Mouse (Mus musculus): Measurements from ENCODE around the gene Wwox.

Wwox gene

DNA sequence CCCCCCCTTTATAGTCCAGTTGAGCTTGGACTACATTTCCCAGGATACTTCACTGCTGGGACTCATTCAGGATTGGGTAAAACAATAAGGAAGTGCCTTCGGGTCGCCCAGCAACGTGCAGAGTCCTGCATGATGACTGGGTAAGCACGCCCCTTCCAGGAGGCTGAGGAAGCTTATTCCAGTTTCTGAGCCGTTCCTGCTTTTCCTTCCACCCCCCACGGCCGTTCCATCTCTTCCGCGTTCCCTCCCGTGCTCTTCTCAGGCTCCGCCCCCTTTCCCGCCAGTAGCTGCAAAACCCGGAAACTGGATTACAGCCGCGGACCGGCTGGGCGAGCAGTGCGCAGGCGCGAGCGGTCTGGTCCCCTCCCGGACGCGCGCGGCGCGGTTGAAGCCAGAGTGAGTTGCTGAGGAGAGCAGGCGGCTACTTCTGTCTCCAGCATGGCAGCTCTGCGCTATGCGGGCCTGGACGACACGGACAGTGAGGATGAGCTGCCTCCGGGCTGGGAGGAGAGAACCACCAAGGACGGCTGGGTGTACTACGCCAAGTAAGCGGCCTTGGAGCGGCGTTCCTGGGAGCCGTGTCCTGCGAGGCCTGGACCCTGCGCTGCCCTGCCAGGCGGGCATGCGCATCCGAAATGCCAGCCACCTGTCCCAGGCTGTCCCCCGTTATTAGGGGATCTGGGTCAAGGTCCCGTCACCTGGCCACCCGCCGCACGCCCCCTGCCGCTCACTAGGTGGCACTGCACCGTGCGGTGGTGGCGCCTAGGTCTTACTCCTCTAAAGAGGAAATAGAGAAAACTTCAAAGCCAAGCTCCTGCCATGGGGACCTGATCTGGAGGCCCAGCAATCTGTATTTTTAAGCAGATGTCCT, at the start of gene Wwox:
Gene Wwox (plus strand): TSS at position 322 of the 871 bp plus-strand sequence.
- DNase-seq (ENCODE audit: low read depth) = peak; percentile 99

DNA sequence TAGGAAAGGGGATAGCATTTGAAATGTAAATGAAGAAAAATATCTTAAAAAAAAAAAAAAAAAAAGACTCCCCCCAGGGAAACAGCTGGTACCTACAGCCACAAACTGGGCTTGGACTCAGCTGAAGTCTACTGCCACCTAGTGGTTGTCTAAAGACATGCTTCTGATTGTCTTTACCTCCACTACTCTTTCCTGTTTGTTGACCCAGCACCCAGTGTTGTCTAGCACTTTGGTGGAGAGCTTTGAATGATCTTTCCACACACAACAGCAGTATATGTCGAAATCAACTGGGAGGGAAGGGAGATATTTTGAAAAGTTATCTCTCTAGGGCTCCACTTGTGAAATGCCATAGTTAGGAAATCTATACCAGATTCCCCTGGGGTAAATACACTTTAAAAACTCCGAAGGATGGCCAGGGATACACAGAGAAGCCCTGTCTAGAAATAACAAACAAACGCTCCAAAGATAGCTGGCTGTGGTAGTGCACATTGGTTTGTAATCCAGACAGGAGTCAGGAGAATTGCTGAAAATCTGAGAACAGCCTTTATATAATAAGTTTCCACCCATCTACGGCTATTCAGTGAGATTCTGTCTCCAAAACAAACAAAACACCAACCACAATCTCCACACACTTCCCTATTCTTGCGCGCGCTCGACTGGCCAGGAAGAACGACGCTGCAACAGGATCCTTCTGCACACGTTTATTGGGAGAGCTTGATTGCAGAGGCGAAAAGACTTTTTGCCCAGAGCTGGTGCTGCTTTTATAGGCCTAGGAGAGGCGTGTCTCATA, 48.8 kb upstream of the Wwox start:
- peak; percentile 33 for DNase-seq (ENCODE audit: low read depth)

DNA sequence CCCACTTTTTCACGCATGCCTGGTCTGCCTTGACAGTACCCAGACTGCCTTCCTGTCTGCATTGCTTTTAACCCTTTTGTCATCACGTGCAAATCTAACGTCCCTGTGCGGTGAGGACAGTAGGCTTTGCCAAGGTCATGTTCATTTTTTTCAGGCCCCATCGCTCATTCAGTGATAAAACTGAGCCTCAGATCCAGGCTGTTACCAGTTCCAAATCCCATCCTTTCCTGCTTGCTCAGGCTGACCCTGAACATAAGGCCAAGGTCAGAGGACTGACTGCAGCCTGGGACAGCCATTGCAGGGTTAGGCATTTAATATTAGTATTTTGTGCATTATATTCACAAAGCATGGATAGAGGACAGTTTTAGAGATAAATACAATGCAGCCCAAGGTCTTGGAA, 41.1 kb upstream of the Wwox start:
- DNase-seq (ENCODE audit: low read depth) = no peak

DNA sequence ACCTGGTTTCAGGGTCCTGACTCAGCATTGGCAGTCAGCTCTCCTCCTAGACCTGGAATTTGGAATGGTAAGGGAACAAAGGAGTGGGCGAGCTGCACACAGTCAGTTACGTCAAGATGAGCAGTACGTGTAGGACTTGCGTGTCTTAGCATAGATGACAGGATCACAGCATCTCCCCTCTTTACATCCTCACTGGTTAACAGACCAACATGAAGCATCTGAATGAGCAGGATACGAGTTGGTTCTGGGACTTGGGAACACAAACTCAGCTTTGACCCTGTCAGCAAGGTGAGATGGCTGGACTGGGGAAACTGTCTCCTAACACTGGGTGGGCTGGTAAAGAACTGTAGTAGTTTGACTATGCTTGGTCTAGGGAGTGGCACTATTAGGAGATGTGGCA, 40.2 kb upstream of the Wwox start:
- no peak for DNase-seq (ENCODE audit: low read depth)

DNA sequence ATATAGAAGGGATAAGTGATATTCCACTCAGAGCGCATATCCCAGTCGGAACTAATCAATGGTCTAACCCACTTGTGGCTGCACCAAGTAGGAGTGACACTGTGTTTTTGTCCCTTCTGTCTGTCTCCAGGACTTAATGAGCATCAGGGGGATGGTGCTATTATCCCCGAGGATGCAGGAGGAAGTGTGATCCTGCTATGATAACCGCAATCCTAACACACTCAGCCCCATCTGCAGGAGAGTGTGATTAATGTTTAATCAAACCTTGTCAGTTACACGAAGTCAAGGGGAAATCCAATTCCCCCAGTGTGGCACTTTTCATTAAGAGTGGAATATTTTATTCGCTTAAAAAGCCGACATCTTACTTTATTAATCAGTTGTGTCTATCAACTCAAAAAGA, 37.8 kb upstream of the Wwox start:
- DNase-seq (ENCODE audit: low read depth) = no peak

DNA sequence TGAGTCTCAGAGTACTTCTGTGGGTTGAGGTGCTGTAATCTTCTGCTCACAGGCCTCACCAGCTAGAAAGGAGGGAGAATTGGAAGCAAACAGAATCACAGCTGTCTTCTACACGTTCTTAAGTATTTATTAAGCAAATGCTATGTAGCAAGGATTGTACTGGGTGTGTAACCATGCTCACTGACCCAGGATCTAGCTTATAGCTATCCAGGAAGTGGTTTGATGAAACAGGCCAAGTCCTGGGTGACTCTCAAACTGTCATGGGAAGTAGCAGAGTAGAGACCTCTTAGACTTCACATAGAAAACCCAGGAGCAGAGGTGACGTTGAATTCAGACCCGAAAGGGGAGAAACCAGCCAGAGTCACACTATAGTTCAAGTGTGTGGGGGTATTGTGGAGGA, 28.0 kb upstream of the Wwox start:
- DNase-seq (ENCODE audit: low read depth) = no peak

DNA sequence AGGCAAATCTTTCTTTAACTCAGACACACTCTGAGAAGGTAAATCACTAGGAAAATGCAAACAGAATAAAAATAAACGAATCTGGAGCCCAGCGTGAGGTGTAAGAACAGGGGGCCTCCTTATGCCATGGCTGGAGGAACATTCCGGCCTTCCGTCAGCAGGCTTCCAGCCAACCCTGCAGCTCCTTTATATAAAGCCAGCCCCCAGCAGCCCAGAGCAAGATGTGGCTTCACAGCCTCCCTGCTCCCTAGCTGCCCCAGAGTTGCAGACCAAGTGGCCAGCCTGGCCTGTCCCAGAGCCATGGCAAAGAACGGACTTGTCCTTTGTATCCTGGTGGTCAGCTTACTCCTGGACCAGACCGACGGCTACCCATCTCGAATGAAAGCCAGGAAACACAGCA, 21.7 kb upstream of the Wwox start, which contains the start of gene Clec3a:
Gene Clec3a (plus strand): TSS at position 301 of the 400 bp plus-strand sequence.
- DNase-seq (ENCODE audit: low read depth) = no peak

DNA sequence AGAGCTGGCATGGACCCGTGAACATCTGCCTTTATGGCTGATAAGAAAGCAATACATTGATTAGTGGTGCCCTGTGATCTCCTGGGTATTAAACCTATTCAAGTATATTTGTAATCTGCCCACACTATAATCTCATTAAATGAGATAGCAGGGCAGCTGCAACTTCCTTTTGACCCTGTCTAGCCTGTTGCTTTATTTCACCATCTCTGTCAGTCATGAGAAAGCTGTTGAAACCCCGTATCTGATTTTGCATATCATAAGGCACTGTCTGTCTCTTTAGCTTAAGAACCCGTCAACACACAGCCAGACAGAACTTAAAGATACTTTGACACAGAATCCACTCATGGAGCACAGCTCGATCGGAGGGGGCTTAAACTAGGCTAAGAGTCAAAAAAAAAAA, 21.0 kb upstream of the Wwox start:
- no peak for DNase-seq (ENCODE audit: low read depth)

DNA sequence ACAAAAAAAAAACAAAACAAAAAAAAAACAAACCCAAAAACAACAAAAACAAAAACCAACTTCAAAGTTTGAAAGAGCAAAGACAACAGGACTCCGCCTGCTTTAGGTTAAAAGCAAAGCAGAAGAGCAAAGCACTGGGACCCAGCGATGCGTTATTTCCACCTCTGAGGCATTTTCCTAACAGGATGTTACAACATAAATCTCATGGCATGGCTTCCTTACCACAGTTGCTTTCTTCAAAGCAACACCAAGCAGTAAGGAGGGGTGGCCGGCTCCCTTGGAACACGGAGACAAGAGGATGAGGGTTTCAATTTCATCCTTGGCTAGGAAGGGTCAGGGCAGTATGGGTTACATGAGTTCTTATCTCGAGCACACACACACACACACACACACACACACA, 20.6 kb upstream of the Wwox start:
- no peak for DNase-seq (ENCODE audit: low read depth)

DNA sequence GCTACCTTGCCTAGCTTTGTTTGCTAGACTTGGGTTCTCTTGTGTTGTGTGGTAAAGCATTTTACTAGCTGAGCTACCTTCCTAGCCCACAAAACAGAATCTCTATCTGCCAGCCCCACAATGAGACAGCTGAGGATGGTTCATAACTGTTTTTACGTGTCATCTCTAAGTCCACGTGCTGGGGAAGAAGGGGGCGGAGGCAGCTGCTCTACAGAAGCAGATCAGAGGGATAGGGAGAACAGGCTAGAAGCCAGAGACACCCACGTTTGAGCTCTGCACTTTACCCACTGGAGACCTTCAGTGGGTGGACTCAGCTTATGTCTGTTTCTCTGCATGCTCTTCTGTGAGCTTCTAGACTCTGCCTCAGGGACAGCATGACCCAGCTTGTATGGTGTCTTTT, 17.9 kb upstream of the Wwox start:
- DNase-seq (ENCODE audit: low read depth) = no peak

DNA sequence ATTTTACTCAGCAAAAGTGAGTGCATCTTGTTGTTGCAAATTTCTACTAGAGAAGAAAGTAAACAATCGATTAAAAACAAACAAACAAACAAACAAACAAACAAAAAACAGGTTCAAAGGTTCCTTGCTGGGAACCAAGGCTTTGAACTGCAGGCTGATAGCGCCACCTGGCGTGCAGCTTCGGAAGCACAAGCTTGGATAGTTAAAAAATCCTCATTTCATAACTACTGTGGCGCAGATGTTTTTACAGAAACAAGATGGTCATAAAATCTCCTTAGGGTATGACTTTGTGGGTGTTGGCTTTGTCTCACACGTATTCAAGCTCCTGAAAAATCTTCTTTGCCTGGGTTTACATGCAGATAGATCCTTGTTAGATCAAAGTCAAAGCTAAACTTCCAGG, 1.2 kb upstream of the Wwox start:
- peak; percentile 86 for DNase-seq (ENCODE audit: low read depth)

DNA sequence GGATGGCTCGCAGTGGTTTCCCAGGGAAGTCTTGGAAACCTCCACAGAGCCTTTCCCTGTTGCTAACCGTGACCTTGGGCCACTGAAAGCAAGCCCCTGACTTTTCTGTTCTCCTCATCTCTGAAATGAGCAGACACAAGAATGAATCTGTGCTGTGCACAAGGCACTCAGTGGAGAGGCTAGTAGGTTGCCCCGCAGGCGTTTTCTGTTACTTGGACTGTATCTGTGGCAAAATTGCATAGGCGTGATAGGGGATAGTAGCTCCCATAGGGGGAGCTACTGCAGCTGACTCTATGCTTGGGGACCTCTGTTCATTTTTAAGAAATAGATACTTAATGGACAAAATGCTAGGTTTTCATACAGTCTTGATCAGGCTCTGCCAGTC, 742 bp downstream of the Wwox start:
- no peak for DNase-seq (ENCODE audit: low read depth)

DNA sequence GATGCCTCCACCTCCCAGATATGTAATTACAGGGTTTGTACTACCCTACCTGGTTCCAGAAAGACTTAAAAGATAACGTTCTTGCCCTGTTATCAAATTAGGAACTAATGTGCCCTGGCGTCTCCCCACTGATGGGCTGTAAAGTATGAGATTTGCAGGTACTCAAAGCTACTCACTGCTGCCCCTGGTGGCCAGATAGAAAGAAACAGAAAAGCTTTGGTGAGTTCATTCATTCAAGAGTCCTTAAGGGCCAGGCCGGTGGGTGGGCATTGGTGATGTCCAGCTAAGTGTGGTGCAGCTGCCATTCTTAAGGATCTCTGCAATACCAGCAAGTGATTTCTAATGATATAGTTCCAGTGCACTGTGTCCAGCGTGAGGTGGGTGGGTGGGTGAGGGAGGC, 2.2 kb downstream of the Wwox start:
- peak; percentile 85 for DNase-seq (ENCODE audit: low read depth)

DNA sequence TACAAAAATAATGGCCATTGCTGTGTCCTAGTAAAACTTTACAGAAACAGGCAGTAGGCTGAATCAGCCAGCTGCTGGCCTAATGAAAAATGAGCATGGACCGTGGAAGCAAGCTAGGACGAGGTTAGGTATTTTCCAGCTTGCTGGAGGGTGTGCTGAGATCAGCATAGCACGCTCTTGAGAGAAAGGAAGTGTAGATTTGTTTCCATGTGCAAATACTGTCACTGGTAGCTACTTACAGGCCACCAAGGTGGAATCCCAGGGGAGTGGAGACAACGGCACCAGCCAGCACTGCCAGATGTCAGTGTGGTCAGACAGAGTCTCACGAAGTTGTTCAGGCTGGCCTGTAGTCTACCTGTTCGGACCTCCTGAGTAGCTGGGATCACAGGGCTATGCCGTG, 7.4 kb downstream of the Wwox start:
- DNase-seq (ENCODE audit: low read depth) = no peak

DNA sequence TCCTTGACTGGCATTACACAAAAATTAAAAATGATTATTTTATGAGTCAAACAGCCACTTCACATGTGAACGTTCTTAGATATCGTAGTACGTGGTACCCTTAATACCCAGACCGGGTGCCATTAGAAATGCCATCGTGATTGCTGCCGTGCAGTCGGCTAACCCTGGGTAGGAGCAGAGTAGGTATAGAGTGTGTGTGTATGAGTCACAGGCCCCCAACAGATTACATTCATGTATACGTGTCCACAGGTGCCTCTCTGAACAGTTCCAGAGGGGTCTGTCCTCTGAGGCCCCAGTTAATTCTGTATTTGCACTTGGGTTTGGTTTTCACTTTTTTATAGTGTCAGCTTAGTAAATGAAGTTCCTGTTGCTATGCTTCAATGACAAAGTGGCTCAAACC, 12.8 kb downstream of the Wwox start:
- DNase-seq (ENCODE audit: low read depth) = no peak

DNA sequence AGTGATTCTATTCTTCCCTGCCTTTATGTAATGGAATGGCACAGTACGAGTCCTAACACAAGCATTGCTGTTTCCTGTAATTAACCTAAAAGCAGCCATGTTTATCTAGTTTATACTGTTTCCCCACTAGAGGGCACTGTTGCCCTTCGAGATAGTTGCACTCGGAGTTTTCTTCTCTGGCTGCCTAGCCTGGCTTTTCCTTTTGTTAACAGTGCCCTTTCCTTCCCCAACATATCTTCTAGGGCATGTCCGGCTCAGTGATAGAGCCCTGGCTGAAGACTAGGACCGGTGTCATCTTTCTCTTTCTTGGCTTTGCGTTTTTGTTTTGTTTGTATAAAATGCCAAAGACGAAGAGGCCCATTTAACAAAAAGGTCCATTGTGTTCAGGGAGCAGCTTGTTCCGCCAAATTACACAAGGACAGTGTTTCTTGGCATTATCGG, 13.3 kb downstream of the Wwox start:
- peak; percentile 84 for DNase-seq (ENCODE audit: low read depth)

DNA sequence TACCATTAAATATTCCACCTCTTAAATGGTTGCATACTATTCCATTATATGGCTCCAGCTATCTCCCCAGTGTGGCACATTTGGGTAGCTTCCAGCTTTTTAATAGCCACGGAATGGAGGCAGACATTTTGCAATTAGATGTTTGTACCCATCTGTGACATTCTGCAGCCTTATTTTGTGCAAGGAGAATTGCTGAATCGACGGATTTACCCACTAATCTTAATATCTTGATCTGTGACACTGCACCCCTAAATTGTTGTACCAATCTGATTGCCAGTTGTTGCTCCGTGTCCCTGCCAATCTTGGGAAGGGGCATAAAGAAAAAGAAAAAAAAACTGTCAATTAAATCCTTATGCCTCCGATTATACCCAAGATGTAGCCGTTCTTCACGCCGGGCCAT, 15.8 kb downstream of the Wwox start:
- DNase-seq (ENCODE audit: low read depth) = no peak

DNA sequence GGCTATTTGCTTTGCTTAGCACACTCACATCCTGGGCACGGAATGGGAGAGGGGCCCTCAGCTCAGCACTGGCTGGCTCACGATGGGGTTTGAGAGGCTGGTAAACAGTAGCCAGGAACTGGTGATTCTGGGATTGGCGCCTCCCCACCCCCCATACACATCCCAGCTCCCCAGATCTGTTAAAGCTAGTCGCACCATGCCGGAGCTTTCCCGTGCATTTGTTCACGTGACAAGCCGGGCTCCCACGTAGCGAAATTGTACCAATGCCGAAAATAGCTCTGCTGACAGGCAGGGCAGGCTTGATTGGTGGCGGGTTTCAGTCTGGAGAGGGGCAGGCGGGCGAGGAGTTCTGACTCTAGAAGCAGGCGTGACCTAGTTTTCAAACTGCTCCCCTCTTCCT, 16.5 kb downstream of the Wwox start:
- no peak for DNase-seq (ENCODE audit: low read depth)

DNA sequence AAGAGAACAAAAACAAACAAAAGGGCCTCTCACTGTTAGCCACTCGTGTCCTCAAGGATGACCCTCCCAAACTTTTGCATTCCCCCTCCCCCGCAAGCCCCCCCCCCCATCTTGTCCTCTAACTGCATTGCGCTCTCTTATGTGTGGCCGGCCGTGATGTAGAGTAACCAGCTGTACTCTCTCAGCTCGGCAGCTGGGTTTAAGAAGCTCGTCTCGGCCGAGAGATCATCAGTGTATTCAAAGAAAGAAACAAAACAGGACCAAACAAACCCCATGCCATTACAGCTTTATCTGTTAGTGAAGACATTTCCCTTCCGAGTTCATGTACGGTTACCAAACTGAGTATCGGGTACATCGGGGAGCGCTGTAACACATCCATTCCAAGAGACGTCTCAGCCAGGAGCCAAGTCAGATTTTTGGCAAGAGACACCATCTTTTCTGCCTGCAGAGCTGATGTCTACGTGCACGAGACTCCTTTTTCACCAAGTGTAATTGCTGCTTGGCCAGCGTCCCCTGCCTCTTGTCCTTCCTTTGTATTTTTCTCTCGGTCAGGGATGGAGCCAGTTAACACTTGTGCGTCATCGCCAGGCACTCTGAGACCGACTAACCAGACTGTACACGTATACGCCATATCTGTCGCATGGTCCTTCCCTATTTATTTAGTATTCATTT, 18.8 kb downstream of the Wwox start:
- DNase-seq (ENCODE audit: low read depth) = no peak

DNA sequence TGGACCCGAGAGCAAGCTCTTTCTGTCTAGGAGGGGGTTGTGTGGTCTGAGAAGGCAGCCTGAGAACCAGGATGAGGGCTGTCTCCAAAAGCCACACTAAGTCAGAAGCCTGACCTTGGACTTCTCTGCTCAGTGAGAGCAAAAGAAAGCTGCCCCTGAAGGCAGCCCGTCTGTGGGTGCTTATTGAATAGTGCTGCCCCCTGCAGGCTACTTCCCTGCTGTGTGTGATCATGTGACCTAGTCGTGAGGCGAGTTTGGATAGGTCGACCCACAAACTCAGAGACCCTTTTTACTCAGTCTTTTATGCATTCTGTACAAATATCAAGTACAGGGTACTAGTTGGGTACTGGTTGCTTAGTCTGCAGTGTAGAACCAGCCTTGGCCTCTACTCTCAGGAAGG, 21.1 kb downstream of the Wwox start:
- DNase-seq (ENCODE audit: low read depth) = peak; percentile 59

DNA sequence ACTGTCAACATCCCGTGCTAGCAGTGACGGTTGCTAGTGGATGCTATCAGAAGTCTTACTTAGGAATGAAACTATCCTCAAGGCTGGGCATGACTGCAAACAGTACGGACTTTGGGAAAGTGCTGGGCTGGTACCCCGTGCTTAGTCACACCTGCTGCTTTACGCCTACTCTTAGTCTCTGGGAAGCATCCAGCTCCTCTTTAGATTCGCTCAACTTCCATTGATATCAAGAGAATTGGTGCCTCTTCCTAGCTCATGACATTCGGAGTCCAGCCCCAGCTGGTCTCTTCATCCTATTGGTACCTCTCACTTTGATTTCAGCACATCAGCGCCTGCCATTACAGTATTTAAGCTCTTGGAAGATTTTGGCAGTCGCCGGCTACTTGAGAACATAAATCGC, 23.1 kb downstream of the Wwox start:
- no peak for DNase-seq (ENCODE audit: low read depth)

DNA sequence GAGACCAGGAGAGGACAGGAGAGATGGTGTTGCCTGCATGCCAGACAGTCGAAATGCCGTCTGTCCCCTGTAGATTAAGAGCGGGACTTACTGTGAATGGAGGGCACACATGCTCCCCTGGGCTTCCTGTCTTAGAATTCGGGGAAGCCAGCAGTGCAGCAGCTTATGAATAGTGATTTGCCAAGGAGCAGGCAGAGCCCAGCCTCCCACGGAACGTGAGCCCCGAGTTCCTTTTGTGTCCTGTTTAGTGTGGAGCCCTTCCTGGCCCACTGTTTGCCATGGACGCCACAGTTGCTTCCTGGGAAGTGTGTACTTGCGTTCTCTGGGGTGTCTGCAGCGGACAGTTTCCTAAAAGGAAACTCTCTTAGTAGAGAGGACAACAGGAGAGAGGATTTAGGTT, 23.9 kb downstream of the Wwox start:
- no peak for DNase-seq (ENCODE audit: low read depth)
